Mouse (Mus musculus): ENCODE measurements around the gene Fastk.
"Not testable (repeated sequence)": the region's sequence is repeated elsewhere in the genome, so short reads cannot be mapped to it uniquely, and the experiment has no call there.

The Fastk gene

DNA sequence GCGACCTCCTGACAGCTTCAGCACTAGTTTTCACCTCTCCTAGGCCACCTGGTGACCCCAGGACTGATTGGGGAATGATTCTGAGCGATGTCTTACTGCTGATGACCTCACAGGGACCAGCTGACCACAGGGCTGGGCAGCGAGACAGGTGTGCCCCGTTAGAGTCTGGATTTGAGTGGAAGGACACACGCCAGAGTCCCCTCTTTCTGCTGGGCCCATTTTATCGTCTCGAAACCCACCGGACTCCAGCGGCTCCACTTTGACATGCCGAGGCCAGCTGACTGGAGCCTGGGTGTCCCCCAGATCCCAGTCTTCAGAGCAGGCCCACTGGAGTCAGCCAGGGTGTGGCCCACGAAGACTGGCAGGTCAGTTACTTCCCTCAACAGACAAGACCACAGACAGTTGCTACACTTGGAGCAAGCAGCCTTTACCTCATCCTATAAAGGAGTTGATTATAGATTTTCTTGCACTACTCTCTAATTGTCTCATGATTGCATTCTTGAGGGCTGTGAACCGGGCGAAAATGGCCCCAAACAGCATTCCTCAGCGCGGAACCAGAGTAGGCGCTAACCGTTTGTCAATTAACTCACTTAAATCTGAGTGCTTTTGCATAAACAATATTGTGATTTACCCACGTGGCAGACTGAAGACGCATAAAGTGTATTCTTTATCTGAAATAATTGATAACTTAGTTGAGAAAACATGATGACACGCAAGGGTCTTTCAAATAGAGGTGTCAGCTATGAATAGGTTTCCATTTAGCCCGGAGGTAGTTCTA is 20.9 kb downstream of the Fastk start:
- no peak for DNase-seq (ENCODE audit: low read depth)

DNA sequence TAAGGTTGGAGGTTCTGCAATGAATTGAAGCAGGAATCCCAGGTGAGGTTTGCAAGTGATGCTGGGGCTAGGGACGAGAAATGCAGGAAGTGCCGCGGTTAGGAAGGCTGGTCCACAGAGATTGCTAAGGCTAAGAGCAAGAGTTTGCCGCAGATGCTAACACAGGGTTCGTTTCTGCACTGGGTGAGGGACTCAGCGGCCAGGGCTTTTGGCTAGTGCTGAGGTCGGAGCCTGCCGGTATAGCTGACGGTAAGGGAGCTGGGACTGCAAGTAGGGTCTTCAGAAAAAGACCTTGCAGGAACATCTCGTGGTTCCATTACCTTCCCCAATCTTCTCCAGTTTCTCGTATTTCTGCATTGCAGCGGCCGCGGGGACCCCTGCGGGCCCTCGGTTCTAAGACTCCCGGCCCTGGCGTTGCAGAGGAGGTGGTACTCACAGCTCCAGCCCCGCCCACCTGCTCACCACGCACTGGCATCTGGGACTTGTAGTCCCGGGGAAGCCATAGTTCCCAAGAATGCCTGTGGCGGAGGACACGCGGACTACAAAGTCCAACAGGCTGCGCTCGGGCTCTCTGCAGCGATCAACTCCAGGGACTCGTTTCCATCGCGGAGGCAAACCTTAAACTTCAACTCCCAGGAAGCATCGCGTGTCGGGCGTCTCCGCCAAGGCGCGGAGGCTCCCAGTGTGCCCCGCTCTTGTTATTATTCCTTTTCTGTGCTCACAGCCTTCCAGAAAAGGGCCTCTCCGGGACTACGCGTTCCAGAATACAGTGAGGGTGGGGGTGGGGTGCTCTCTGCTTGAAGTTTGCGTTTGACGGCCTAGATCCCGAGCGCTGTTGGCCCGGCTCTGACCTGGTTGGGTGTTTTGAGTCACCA is 21.7 kb downstream of the Fastk start, which contains the start of the genes Cdk5 and Slc4a2:
TSS of gene Cdk5 (minus strand) at position 402 of the 875 bp plus-strand sequence.
TSS of gene Slc4a2 (plus strand) at position 709 of the 875 bp plus-strand sequence.
- DNase-seq (ENCODE audit: low read depth): peak; percentile 96

DNA sequence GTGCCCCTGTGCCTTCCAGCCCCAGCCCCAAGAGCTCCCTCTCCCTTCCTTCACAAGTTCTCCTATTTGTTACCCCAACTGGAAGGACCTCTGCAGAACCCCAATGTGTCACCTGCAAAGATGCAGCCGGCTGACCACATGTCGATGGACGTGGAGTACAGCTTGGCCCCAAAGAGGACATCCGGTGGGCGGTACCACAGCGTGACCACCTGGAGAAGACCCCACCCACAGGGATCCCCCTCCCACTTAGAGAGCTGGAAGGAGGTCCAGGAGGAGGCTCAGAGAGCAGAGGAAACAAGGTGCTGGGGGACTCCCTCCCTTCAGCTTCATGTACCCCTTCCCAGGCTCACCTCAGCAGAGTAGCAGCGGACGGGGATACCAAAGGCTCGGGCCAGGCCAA is 24.7 kb downstream of the Fastk start:
- DNase-seq (ENCODE audit: low read depth): no peak

GRCm38 (mm10) chr5:24417587-24417986 is 27.5 kb downstream of the Fastk start:
- no peak for DNase-seq (ENCODE audit: low read depth)

DNA sequence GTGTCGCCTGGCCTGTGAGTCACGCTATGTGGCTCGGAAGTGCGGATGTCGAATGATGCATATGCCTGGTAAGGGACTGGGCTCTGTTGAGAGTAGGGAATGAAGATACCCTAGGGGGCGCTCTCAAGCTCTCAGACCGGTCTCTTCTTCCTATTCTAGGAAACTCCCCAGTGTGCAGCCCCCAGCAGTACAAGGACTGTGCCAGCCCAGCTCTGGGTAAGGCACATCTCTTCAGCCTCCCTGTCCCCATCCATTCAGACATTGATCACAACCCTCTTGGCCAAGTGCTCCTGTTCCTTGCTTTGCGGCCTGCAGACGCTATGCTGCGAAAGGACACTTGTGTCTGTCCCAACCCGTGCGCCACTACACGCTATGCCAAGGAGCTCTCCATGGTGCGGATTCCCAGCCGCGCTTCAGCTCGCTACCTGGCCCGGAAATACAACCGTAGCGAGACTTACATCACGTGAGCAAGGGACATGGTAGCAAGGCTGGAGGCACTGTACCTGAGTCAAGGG is 28.8 kb downstream of the Fastk start:
- DNase-seq (ENCODE audit: low read depth): peak; percentile 73

DNA sequence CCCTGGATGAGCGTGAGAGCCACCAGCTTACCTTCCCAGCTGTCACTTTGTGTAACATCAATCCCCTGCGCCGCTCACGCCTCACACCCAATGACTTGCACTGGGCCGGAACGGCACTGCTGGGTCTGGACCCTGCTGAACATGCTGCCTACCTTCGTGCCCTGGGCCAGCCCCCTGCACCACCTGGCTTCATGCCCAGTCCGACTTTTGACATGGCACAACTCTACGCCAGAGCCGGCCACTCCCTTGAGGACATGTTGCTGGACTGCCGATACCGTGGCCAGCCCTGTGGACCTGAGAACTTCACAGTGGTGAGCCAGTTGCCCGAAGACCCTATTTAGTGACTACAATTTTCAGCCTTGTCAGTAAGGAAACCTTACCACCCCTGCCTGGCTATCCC is 31.1 kb downstream of the Fastk start:
- no peak for DNase-seq (ENCODE audit: low read depth)

GRCm38 (mm10) chr5:24413042-24413693 is 31.9 kb downstream of the Fastk start, which contains the start of gene Asic3:
Asic3 (plus strand) TSS chr5:24413392.
- no peak for DNase-seq (ENCODE audit: low read depth)

GRCm38 (mm10) chr5:24412063-24412462 is 33.0 kb downstream of the Fastk start:
- DNase-seq (ENCODE audit: low read depth): no peak

GRCm38 (mm10) chr5:24409466-24409865 is 35.6 kb downstream of the Fastk start:
- no peak for DNase-seq (ENCODE audit: low read depth)

GRCm38 (mm10) chr5:24408651-24409050 is 36.4 kb downstream of the Fastk start:
- no peak for DNase-seq (ENCODE audit: low read depth)

GRCm38 (mm10) chr5:24405389-24405876 is 39.7 kb downstream of the Fastk start:
- no peak for DNase-seq (ENCODE audit: low read depth)

- DNase-seq (ENCODE audit: low read depth): no peak
Observed at GRCm38 (mm10) chr5:24404594-24405360, 40.3 kb downstream of the Fastk start.

GRCm38 (mm10) chr5:24401969-24402368 is 43.1 kb downstream of the Fastk start:
- no peak for DNase-seq (ENCODE audit: low read depth)

- no peak for DNase-seq (ENCODE audit: low read depth)
Observed at GRCm38 (mm10) chr5:24400911-24401605, 44.0 kb downstream of the Fastk start.

GRCm38 (mm10) chr5:24400362-24400761 is 44.7 kb downstream of the Fastk start:
- no peak for DNase-seq (ENCODE audit: low read depth)

- DNase-seq (ENCODE audit: low read depth): no peak
Observed at GRCm38 (mm10) chr5:24399686-24400085, 45.4 kb downstream of the Fastk start.

- not testable (repeated sequence) for DNase-seq (ENCODE audit: low read depth)
Observed at GRCm38 (mm10) chr5:24396254-24396653, 48.8 kb downstream of the Fastk start.

- DNase-seq (ENCODE audit: low read depth): peak; percentile 90
Observed at GRCm38 (mm10) chr5:24394165-24394894, 50.8 kb downstream of the Fastk start.

DNA sequence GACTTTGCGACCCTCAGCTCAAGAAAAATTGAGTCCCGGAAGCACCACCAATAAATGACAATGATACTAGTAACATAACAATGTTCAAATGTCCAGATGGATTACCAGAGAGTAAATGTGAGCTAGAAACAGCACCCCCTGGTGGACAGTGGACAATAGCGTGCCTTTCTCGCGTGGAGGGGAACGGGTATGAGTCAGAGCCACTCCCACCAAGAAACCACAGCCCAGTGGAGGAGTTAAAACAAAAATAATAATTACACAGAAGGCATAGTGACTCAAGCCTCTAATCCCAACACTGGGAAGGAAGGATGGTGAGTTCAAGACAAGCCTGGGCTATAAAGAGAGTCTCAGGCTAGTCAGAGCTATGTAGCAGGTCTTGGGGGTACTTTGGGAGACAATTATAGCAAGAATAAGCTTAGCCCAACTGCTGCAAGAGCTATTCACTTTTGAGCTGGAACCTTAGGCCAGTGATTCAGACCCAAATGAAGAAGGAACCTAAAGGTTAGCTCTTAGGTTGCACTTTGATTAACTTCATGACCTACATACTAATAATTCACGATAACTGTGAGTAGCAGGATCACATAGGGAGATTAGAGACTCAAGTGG is 51.6 kb downstream of the Fastk start, which contains the start of gene Abcb8:
TSS of gene Abcb8 (plus strand) at position 272 of the 606 bp plus-strand sequence.
- peak; percentile 95 for DNase-seq (ENCODE audit: low read depth)

Data from c-Kit-positive CD71-negative TER-119-negative erythroid progenitor cells, embryonic 14.5 days (primary cell).